Mouse (Mus musculus) spleen, postnatal 0 days (tissue): ENCODE data around the gene Shmt1. TPM values are rescaled to one million over a fixed set of nuclear protein-coding genes. Genes with fewer than 3 reads are reported as not detected.

Source experiments
- polyA plus RNA-seq: library from polyadenylated mRNA; unstranded; fragments of >200 nt; fragmentation: Nextera tagmentation; extraction: Ambion mirVana; gene quantifications from 2 replicates; pipeline ENCODE4 v1.2.1, GENCODE M21; 2015

Gene Shmt1
- polyA plus RNA-seq: 13.4 and 19.6 TPM in 2 replicates

GRCm38 (mm10) chr11:60811618-60812017 lies at the start of gene Shmt1:
Gene Shmt1 (minus strand): TSS chr11:60811718.

GRCm38 (mm10) chr11:60830433-60831052 lies 19.0 kb upstream of the Shmt1 start, which contains the start of gene Dhrs7b:
Gene Dhrs7b (plus strand): TSS chr11:60830631.

GRCm38 (mm10) chr11:60776829-60777740 lies 34.4 kb downstream of the Shmt1 start, which contains the start of the genes Top3a and Smcr8:
Gene Top3a (minus strand): TSS chr11:60777365.
Gene Smcr8 (plus strand): TSS chr11:60777524.

Other genes with a start within 250 kb of the Shmt1 start
- gene Llgl1, start 112.0 kb downstream of the Shmt1 start, polyA plus RNA-seq: 14.9 and 16.8 TPM in 2 replicates
- gene Flii, start 84.5 kb downstream of the Shmt1 start, polyA plus RNA-seq: 39.8 and 50.0 TPM in 2 replicates
- 4.2 and 6.3 TPM in 2 replicates for gene Mief2, start 83.3 kb downstream of the Shmt1 start, polyA plus RNA-seq
- 6.8 TPM in 2 replicates for gene Top3a, start 34.4 kb downstream of the Shmt1 start, polyA plus RNA-seq
- gene Smcr8, start 34.2 kb downstream of the Shmt1 start, polyA plus RNA-seq: 2.1 and 2.3 TPM in 2 replicates
- gene Dhrs7b, start 18.9 kb upstream of the Shmt1 start, polyA plus RNA-seq: 17.4 and 18.5 TPM in 2 replicates
- gene Tmem11, start 67.6 kb upstream of the Shmt1 start, polyA plus RNA-seq: 30.7 and 31.1 TPM in 2 replicates
- 10.1 and 10.9 TPM in 2 replicates for gene Natd1, start 103.0 kb upstream of the Shmt1 start, polyA plus RNA-seq
- 97.8 and 101 TPM in 2 replicates for gene Map2k3, start 120.3 kb upstream of the Shmt1 start, polyA plus RNA-seq
- gene Kcnj12, start 210.8 kb upstream of the Shmt1 start, polyA plus RNA-seq: not detected in 2 replicates